Mouse (Mus musculus) forebrain, embryonic 10.5 days (tissue): ENCODE data around the gene Zkscan6. TPM values are rescaled to one million over a fixed set of nuclear protein-coding genes. Genes with fewer than 3 reads are reported as not detected.
A peak's percentile ranks its signal among the peaks of the same experiment; 100 is the strongest.

Source experiments
- DNase-seq: peaks from one replicate; pipeline ENCODE4 v3.0.0-alpha.2; 2017; ENCODE audit warnings: low spot score; ENCODE audit errors: extremely low spot score
- H3K27ac ChIP-seq: fragments of 300-500 bp; sonication (generic); 2 replicates; pipeline ENCODE4 v1.5.1; 2016; ENCODE audit warnings: mild to moderate bottlenecking
- H3K27me3 ChIP-seq: fragments of 300-500 bp; sonication (generic); 2 replicates; pipeline ENCODE4 v1.6.1; 2016; ENCODE audit warnings: mild to moderate bottlenecking; ENCODE audit not compliant: poor library complexity, severe bottlenecking
- H3K36me3 ChIP-seq: fragments of 300-500 bp; sonication (generic); replicated peaks from 2 replicates; pipeline ENCODE4 v1.6.1; 2016; ENCODE audit warnings: mild to moderate bottlenecking, moderate library complexity
- H3K4me1 ChIP-seq: fragments of 300-500 bp; sonication (generic); 2 replicates; pipeline ENCODE4 v1.6.1; 2016
- H3K4me3 ChIP-seq: fragments of 300-500 bp; sonication (generic); 2 replicates; pipeline ENCODE4 v1.5.1; 2016; ENCODE audit warnings: mild to moderate bottlenecking, moderate library complexity
- H3K9me3 ChIP-seq: fragments of 300-500 bp; sonication (generic); 2 replicates; pipeline ENCODE4 v1.6.1; 2016; ENCODE audit warnings: mild to moderate bottlenecking, moderate library complexity
- WGBS: fragments of 180-500 bp; shearing (Covaris S2); methylation state at CpG from one replicate; pipeline ENCODE4 v1.1.7; 2016; 5-methylcytosine and 5-hydroxymethylcytosine counted together
- polyA plus RNA-seq: library from polyadenylated mRNA; unstranded; fragments of >200 nt; fragmentation: Nextera tagmentation; extraction: Ambion mirVana; gene quantifications from 2 replicates; pipeline ENCODE4 v1.2.1, GENCODE M21; 2016

Zkscan6 gene
- 11.5 and 11.6 TPM in 2 replicates for polyA plus RNA-seq

DNA sequence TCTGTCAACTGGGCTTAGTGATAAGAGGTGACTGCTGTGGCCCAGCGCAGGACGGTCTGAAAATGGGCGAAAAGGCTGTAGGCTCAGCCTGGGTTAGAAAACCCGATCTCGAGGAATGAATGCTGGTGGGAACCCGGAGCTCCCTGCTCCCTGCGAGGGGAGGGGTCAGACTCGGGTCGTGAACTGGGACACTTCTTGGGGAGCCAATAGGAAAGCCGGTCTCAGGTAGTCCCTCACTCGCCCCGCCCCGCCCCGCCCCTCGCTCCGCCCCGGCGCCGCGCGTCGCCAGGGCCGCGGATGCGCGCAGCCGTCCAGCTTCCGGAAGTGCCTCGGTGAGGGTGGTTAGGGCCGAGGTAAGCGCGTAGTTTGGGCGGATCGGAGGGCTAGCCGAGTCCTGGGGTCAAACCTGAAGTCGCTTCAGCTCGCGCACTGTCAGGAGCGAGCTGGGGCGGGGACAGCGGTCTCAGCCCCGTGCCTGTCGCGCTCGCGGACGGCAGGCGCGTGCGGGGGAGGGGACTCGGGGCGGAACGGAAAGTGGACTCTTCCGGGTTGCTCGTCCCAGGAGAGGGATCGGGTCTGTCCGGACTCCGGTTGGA, at the start of gene Zkscan6:
Gene Zkscan6 (plus strand): TSS at position 267 of the 596 bp plus-strand sequence.
- no peaks in the 10 kb centered on the region for H3K9me3 ChIP-seq
- peak; percentile 97 for DNase-seq
- H3K27ac ChIP-seq: peak within 1 kb of the TSS; percentile 91
- WGBS: under 1% methylated on average over 54 of the region's 58 CpGs
- peak within 1 kb of the TSS; percentile 80 for H3K4me3 ChIP-seq
- no peaks in the 10 kb centered on the region for H3K36me3 ChIP-seq
- peaks cover 27% of the 10 kb centered on the region for H3K4me1 ChIP-seq
- H3K27me3 ChIP-seq: 0 out of 2 replicates have a peak, but pooled peaks cover 6% of the 10 kb centered on the region

DNA sequence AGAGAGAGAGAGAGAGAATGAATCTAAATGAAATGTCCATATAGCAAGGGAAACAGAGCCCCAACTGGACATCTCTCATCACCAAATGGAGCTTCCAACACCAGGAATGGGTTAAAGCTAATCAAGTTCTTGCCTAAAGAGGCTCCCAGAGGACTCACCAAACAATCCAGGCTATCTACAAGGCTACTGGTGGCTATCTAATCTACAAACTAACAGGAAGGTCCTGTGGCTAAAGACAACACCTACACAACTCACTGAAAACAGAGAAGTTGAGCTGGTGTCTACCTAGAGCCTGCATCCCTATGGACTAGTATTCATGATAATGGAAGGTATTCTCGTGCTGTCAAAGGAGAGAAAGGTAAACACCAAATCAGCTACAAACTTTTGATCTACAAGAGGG, 47.6 kb upstream of the Zkscan6 start:
- DNase-seq: no peak
- no peaks in the 10 kb centered on the region for H3K9me3 ChIP-seq
- no peak overlapping the region for H3K4me3 ChIP-seq
- no peak overlapping the region for H3K27ac ChIP-seq
- 90% methylated on average over 1 of the region's 1 CpGs for WGBS
- H3K27me3 ChIP-seq: no peaks in the 10 kb centered on the region
- H3K4me1 ChIP-seq: no peaks in the 10 kb centered on the region
- H3K36me3 ChIP-seq: peaks cover 9% of the 10 kb centered on the region

- Histone ChIP-seq H3K27me3 (no peaks in the 10 kb centered on the region), H3K36me3 (no peaks in the 10 kb centered on the region; the same call in 1 of the 2 replicates), H3K4me3 (no peak overlapping the region), H3K27ac (no peak overlapping the region), H3K4me1 (no peaks in the 10 kb centered on the region), H3K9me3 (no peaks in the 10 kb centered on the region)
- 90% methylated on average over 2 of the region's 2 CpGs for WGBS
- DNase-seq: no peak
Measured at GRCm38 (mm10) chr11:65760912-65761311, 46.1 kb upstream of the Zkscan6 start.

GRCm38 (mm10) chr11:65768445-65768844, 38.5 kb upstream of the Zkscan6 start:
- H3K36me3 ChIP-seq: no peaks in the 10 kb centered on the region
- no peak overlapping the region for H3K4me3 ChIP-seq
- no peak for DNase-seq
- H3K4me1 ChIP-seq: no peaks in the 10 kb centered on the region; the same call in 1 of the 2 replicates
- no peaks in the 10 kb centered on the region for H3K9me3 ChIP-seq
- no peak overlapping the region for H3K27ac ChIP-seq
- no peaks in the 10 kb centered on the region for H3K27me3 ChIP-seq

DNA sequence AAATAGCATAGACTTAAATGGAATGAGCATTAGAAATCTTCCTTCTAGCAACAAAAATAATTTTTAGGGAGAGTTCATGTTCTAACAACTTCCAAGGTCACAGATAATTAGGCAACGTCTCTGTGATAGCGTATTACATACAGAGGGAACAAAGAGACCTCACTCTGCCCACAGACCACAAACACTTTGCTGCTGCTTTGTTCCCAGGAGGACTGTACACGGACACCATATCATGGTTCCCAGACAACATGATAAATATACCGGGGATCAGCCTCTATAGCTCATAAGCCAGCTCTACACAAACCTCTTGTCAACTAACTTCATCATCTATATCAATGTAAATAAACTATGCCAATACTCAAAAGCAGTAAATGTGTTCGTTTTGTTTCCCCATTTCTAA, 37.0 kb upstream of the Zkscan6 start:
- no peaks in the 10 kb centered on the region for H3K9me3 ChIP-seq
- H3K27me3 ChIP-seq: no peaks in the 10 kb centered on the region
- no peaks in the 10 kb centered on the region for H3K36me3 ChIP-seq
- H3K4me3 ChIP-seq: no peak overlapping the region
- no peak overlapping the region for H3K27ac ChIP-seq
- WGBS: 89% methylated on average over 5 of the region's 5 CpGs
- no peak for DNase-seq
- H3K4me1 ChIP-seq: peaks cover 5% of the 10 kb centered on the region

DNA sequence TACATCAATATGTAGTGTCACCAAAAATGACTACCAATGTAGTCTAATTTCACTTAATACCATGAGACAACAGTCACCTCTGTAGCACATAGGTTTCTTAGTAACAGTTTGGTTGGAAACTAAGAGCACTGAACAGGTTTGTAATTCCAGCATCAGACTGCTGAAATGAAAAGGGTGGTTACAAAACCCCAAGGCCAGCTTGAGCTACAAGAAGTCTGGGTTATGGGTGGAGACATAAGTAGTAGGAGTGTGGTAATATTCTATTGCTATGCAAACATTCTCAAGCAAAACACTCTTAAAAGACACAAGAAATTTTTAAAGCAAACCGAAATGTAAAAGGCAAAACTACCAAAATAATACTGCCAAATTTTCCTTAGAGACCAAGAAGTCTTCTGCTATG, 35.4 kb upstream of the Zkscan6 start:
- 88% methylated on average over 1 of the region's 1 CpGs for WGBS
- Histone ChIP-seq H3K4me1 (peaks cover 5% of the 10 kb centered on the region), H3K9me3 (no peaks in the 10 kb centered on the region), H3K36me3 (no peaks in the 10 kb centered on the region), H3K27ac (no peak overlapping the region), H3K4me3 (no peak overlapping the region), H3K27me3 (no peaks in the 10 kb centered on the region)
- DNase-seq: no peak

GRCm38 (mm10) chr11:65773535-65773934, 33.4 kb upstream of the Zkscan6 start:
- H3K4me3 ChIP-seq: no peak overlapping the region
- 88% methylated on average over 2 of the region's 2 CpGs for WGBS
- 0 out of 2 replicates have a peak, but pooled peaks cover 3% of the 10 kb centered on the region for H3K36me3 ChIP-seq
- DNase-seq: no peak
- no peak overlapping the region for H3K27ac ChIP-seq
- H3K4me1 ChIP-seq: peaks cover 15% of the 10 kb centered on the region
- no peaks in the 10 kb centered on the region for H3K9me3 ChIP-seq
- no peaks in the 10 kb centered on the region for H3K27me3 ChIP-seq

- Histone ChIP-seq H3K27me3 (no peaks in the 10 kb centered on the region), H3K9me3 (no peaks in the 10 kb centered on the region), H3K27ac (no peak overlapping the region), H3K36me3 (0 out of 2 replicates have a peak, but pooled peaks cover 8% of the 10 kb centered on the region), H3K4me1 (peaks cover 15% of the 10 kb centered on the region), H3K4me3 (no peak overlapping the region)
- DNase-seq: no peak
- WGBS: 83% methylated on average over 6 of the region's 6 CpGs
Measured at GRCm38 (mm10) chr11:65773946-65774656, 32.9 kb upstream of the Zkscan6 start.

- H3K27me3 ChIP-seq: no peaks in the 10 kb centered on the region
- no peak for DNase-seq
- H3K27ac ChIP-seq: no peak overlapping the region
- H3K36me3 ChIP-seq: peaks cover 30% of the 10 kb centered on the region
- WGBS: 47% methylated on average over 2 of the region's 2 CpGs
- peaks cover 15% of the 10 kb centered on the region for H3K4me1 ChIP-seq
- H3K9me3 ChIP-seq: no peaks in the 10 kb centered on the region
- no peak overlapping the region for H3K4me3 ChIP-seq
Measured at GRCm38 (mm10) chr11:65776906-65777611, 29.9 kb upstream of the Zkscan6 start.

GRCm38 (mm10) chr11:65777810-65778209, 29.2 kb upstream of the Zkscan6 start:
- no peak for DNase-seq
- 87% methylated on average over 5 of the region's 5 CpGs for WGBS
- Histone ChIP-seq H3K27ac (no peak overlapping the region), H3K4me1 (peaks cover 15% of the 10 kb centered on the region), H3K9me3 (no peaks in the 10 kb centered on the region), H3K27me3 (no peaks in the 10 kb centered on the region), H3K4me3 (no peak overlapping the region), H3K36me3 (peaks cover 30% of the 10 kb centered on the region)

- Histone ChIP-seq H3K4me1 (peaks cover 10% of the 10 kb centered on the region), H3K36me3 (peaks cover 30% of the 10 kb centered on the region), H3K4me3 (no peak overlapping the region), H3K9me3 (no peaks in the 10 kb centered on the region), H3K27me3 (no peaks in the 10 kb centered on the region), H3K27ac (no peak overlapping the region)
- 98% methylated on average over 1 of the region's 1 CpGs for WGBS
- DNase-seq: no peak
Measured at GRCm38 (mm10) chr11:65779066-65779465, 27.9 kb upstream of the Zkscan6 start.

GRCm38 (mm10) chr11:65779578-65779977, 27.4 kb upstream of the Zkscan6 start:
- H3K36me3 ChIP-seq: peaks cover 30% of the 10 kb centered on the region
- no peak overlapping the region for H3K4me3 ChIP-seq
- H3K27me3 ChIP-seq: no peaks in the 10 kb centered on the region
- H3K9me3 ChIP-seq: no peaks in the 10 kb centered on the region
- H3K27ac ChIP-seq: no peak overlapping the region
- WGBS: 91% methylated on average over 1 of the region's 1 CpGs
- H3K4me1 ChIP-seq: peaks cover 10% of the 10 kb centered on the region
- DNase-seq: no peak

DNA sequence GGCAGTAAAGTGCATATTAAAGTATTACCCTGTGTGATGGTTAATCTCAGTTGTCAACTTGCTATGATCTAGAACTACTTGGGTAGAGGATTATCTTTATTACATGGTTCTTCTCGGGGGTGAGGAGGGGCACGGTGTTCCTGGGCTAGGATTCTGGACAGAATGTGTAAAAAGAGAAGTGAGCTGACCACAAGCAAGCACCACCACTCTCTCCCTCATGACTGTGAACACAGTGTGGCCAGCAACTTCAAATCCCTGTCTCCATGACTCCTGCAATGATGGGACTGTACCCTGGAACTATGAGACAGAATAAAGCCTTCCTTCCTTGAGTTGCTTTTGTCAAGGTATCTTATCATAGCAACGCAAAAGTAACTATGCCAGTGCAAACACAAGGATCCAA, 25.4 kb upstream of the Zkscan6 start:
- DNase-seq: no peak
- 95% methylated on average over 3 of the region's 3 CpGs for WGBS
- Histone ChIP-seq H3K9me3 (no peaks in the 10 kb centered on the region), H3K27me3 (no peaks in the 10 kb centered on the region), H3K36me3 (peaks cover 36% of the 10 kb centered on the region), H3K4me1 (peaks cover 18% of the 10 kb centered on the region), H3K4me3 (no peak overlapping the region), H3K27ac (no peak overlapping the region)
